Mouse (Mus musculus) lung, embryonic 14.5 days (tissue): ENCODE measurements around the gene Otos. TPM values are rescaled to one million over a fixed set of nuclear protein-coding genes. Genes with fewer than 3 reads are reported as not detected.

Source experiments
- ATAC-seq: fragments of 200-750 bp; cut with Nextera tagmentation; 2 replicates; pipeline ENCODE4 v1.8.0; 2017; ENCODE audit warnings: mild to moderate bottlenecking, moderate TSS enrichment, moderate library complexity; ENCODE audit not compliant: insufficient read depth
- DNase-seq: peaks from one replicate; pipeline ENCODE4 v3.0.0-alpha.2; 2015
- H3K27ac ChIP-seq: fragments of 300-500 bp; sonication (generic); 2 replicates; pipeline ENCODE4 v1.5.1; 2014; ENCODE audit warnings: low read depth, mild to moderate bottlenecking, moderate library complexity
- H3K27me3 ChIP-seq: fragments of 300-500 bp; sonication (generic); 2 replicates; pipeline ENCODE4 v1.6.1; 2014; ENCODE audit warnings: low read length, control low read depth; ENCODE audit not compliant: insufficient read depth
- H3K36me3 ChIP-seq: fragments of 300-500 bp; sonication (generic); 2 replicates; pipeline ENCODE4 v1.6.1; 2014; ENCODE audit warnings: control low read depth; ENCODE audit not compliant: insufficient read depth
- H3K4me1 ChIP-seq: fragments of 300-500 bp; sonication (generic); 2 replicates; pipeline ENCODE4 v1.6.1; 2014; ENCODE audit warnings: antibody characterized with exemption, control low read depth; ENCODE audit not compliant: insufficient read depth
- H3K4me2 ChIP-seq: fragments of 300-500 bp; sonication (generic); 2 replicates; pipeline ENCODE4 v1.6.1; 2014; ENCODE audit warnings: mild to moderate bottlenecking
- H3K4me3 ChIP-seq: fragments of 300-500 bp; sonication (generic); 2 replicates; pipeline ENCODE4 v1.5.1; 2014; ENCODE audit warnings: low read depth, low read length
- H3K9ac ChIP-seq: fragments of 300-500 bp; sonication (generic); 2 replicates; pipeline ENCODE4 v1.6.1; 2014
- H3K9me3 ChIP-seq: fragments of 300-500 bp; sonication (generic); 2 replicates; pipeline ENCODE4 v1.6.1; 2016; ENCODE audit warnings: low read depth, low read length, control low read depth
- CTCF ChIP-seq: IDR thresholded peaks from 2 replicates; pipeline ENCODE4 v1.5.1; 2016; ENCODE audit warnings: antibody characterized with exemption, low read depth
- WGBS: fragments of 180-500 bp; shearing (Covaris S2); extraction: QIAGEN DNeasy Blood & Tissue Kit; methylation state at CpG from one replicate; pipeline ENCODE4 v1.1.7; 2014; 5-methylcytosine and 5-hydroxymethylcytosine counted together
- polyA plus RNA-seq: library from polyadenylated mRNA; unstranded; fragments of >200 nt; fragmentation: Nextera tagmentation; extraction: Ambion mirVana; gene quantifications from 2 replicates; pipeline ENCODE4 v1.2.1, GENCODE M21; 2014

Gene Otos
- polyA plus RNA-seq, 1 experiment from 2014 or later = not detected

- 86% methylated on average over 3 of the region's 3 CpGs for WGBS
- Histone ChIP-seq H3K27ac (no peak overlapping the region), H3K4me3 (no peak overlapping the region), H3K27me3 (no peaks in the 10 kb centered on the region), H3K4me2 (no peak overlapping the region), H3K36me3 (peaks cover 38% of the 10 kb centered on the region), H3K9me3 (no peaks in the 10 kb centered on the region), H3K9ac (no peak overlapping the region), H3K4me1 (peaks cover 3% of the 10 kb centered on the region; the same call in 1 of the 2 replicates)
- ATAC-seq (no peak), DNase-seq (no peak)
- TF ChIP-seq CTCF = no peak
Measured at GRCm38 (mm10) chr1:92638181-92638580, 10.5 kb downstream of the Otos start.

- Histone ChIP-seq H3K9ac (no peak overlapping the region), H3K27ac (no peak overlapping the region)
- 87% methylated on average over 15 of the region's 15 CpGs for WGBS
Measured at GRCm38 (mm10) chr1:92637501-92638172, 11.0 kb downstream of the Otos start.

DNA sequence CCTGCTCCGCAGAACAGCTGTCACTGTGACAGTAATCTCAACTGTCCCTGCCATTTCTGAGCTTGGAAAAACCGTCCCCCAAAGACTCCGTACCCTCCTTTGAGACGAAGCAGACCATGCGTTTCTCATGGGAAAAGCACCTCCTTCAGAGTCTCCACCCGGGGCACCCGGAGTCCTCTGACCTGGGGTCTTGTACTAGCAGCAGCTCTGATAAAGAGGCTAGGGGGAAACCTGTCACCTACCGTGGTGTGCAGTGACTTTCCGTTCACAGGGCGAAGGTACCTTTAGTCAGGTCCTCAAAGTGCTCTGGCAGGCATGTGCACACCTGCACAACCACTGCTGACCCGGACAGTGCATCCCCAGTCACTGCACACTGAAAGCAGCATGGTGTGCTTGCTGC, 12.0 kb downstream of the Otos start:
- Histone ChIP-seq H3K9me3 (no peaks in the 10 kb centered on the region), H3K9ac (no peak overlapping the region), H3K4me2 (no peak overlapping the region), H3K36me3 (peaks cover 38% of the 10 kb centered on the region), H3K4me1 (no peaks in the 10 kb centered on the region), H3K27ac (no peak overlapping the region), H3K27me3 (no peaks in the 10 kb centered on the region), H3K4me3 (no peak overlapping the region)
- DNase-seq (no peak), ATAC-seq (no peak)
- WGBS = 94% methylated on average over 11 of the region's 11 CpGs
- no peak for TF ChIP-seq CTCF

More at GRCm38 (mm10) chr1:92637501-92638172, 11.0 kb downstream of the Otos start:
- Histone ChIP-seq H3K4me2 (no peak overlapping the region), H3K36me3 (peaks cover 38% of the 10 kb centered on the region), H3K27me3 (no peaks in the 10 kb centered on the region), H3K4me1 (peaks cover 3% of the 10 kb centered on the region; the same call in 1 of the 2 replicates), H3K9me3 (no peaks in the 10 kb centered on the region), H3K4me3 (no peak overlapping the region)
- DNase-seq (no peak), ATAC-seq (no peak)
- no peak for TF ChIP-seq CTCF

GRCm38 (mm10) chr1:92636015-92636414, 12.6 kb downstream of the Otos start:
- no peak overlapping the region for H3K27ac ChIP-seq
- H3K9ac ChIP-seq = no peak overlapping the region
- no peak overlapping the region for H3K4me3 ChIP-seq
- ATAC-seq (no peak), DNase-seq (no peak)
- no peaks in the 10 kb centered on the region for H3K9me3 ChIP-seq
- TF ChIP-seq CTCF = no peak
- no peaks in the 10 kb centered on the region for H3K4me1 ChIP-seq
- WGBS = 89% methylated on average over 8 of the region's 8 CpGs
- H3K27me3 ChIP-seq = no peaks in the 10 kb centered on the region
- H3K4me2 ChIP-seq = no peak overlapping the region
- peaks cover 38% of the 10 kb centered on the region for H3K36me3 ChIP-seq

DNA sequence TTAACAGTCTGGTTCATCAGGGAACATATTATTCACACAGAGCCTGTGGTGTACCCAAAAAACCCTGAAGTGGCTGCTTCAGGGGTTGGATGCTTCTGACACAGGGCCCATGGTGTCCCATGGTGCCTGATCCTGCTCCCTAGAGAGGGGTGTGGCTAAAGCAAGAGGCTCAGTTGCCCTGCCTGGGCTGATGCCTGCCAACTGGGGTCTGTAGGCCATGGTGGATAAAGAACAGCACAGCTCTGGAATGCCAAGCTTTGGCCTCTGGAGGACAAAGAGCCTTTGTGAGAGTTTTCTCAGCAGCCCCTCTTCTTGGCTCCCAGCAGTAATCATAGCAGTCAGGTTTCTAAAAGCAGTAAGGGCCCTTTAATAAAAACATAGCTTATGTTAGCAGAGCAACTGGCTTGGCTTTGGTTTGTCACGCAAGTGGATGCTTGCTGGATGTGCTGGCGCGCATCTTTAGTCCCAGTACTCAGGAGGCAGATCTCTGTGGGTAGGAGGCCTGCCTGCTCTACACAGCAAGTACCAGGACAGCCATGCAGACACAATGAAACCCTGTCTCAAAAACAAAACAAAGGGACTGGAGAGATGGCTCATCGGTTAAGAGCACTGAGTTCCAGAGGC, 13.6 kb downstream of the Otos start:
- H3K4me3 ChIP-seq = no peak overlapping the region
- H3K36me3 ChIP-seq = peaks cover 38% of the 10 kb centered on the region
- H3K4me2 ChIP-seq = no peak overlapping the region
- H3K27ac ChIP-seq = no peak overlapping the region
- H3K27me3 ChIP-seq = no peaks in the 10 kb centered on the region
- 74% methylated on average over 4 of the region's 4 CpGs for WGBS
- TF ChIP-seq CTCF = no peak
- no peaks in the 10 kb centered on the region for H3K4me1 ChIP-seq
- no peaks in the 10 kb centered on the region for H3K9me3 ChIP-seq
- no peak for ATAC-seq
- H3K9ac ChIP-seq = no peak overlapping the region
- DNase-seq = peak; percentile 11

- Histone ChIP-seq H3K4me2 (no peak overlapping the region), H3K9ac (no peak overlapping the region), H3K4me3 (no peak overlapping the region), H3K9me3 (no peaks in the 10 kb centered on the region), H3K27me3 (no peaks in the 10 kb centered on the region), H3K27ac (no peak overlapping the region), H3K36me3 (peaks cover 38% of the 10 kb centered on the region), H3K4me1 (no peaks in the 10 kb centered on the region)
- DNase-seq = no peak
- 64% methylated on average over 1 of the region's 1 CpGs for WGBS
- ATAC-seq = no peak
- no peak for TF ChIP-seq CTCF
Measured at GRCm38 (mm10) chr1:92634569-92634968, 14.1 kb downstream of the Otos start.

DNA sequence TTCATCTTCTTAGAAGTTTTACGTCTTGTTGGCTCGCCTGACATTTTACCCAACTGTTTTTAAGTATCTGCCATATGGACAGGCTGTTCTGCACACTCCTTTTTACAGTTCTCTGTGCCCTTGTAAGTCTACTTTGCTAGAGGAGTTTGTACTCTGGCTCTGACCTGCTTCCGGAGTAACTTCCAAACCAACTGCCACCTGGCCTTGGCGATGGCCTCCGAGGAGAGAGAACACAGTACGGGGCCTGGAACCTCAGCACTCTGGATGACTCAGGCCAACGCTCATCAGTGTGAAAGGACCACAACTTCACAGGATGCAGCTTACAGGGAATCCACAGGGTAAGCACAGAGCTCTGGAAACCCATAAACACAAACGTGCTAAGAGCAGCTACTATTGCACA, 14.9 kb downstream of the Otos start:
- Histone ChIP-seq H3K36me3 (peaks cover 30% of the 10 kb centered on the region), H3K27ac (no peak overlapping the region), H3K9me3 (no peaks in the 10 kb centered on the region), H3K27me3 (no peaks in the 10 kb centered on the region), H3K4me2 (no peak overlapping the region), H3K4me1 (no peaks in the 10 kb centered on the region), H3K4me3 (no peak overlapping the region), H3K9ac (no peak overlapping the region)
- ATAC-seq (no peak), DNase-seq (no peak)
- 79% methylated on average over 8 of the region's 8 CpGs for WGBS
- no peak for TF ChIP-seq CTCF
